Mouse (Mus musculus): ENCODE measurements at regions not wholly inside any gene's neighbourhood (a gene's known extent, or its start where the extent isn't known, plus 50 kb on each side); places are given as distances from the start of the nearest gene placed in this dataset.

GRCm38 (mm10) chr6:111621684-111622480 is 651.7 kb upstream of the Lmcd1 start:
- no peak for DNase-seq (ENCODE audit: low spot score in 2 of 2)

DNA sequence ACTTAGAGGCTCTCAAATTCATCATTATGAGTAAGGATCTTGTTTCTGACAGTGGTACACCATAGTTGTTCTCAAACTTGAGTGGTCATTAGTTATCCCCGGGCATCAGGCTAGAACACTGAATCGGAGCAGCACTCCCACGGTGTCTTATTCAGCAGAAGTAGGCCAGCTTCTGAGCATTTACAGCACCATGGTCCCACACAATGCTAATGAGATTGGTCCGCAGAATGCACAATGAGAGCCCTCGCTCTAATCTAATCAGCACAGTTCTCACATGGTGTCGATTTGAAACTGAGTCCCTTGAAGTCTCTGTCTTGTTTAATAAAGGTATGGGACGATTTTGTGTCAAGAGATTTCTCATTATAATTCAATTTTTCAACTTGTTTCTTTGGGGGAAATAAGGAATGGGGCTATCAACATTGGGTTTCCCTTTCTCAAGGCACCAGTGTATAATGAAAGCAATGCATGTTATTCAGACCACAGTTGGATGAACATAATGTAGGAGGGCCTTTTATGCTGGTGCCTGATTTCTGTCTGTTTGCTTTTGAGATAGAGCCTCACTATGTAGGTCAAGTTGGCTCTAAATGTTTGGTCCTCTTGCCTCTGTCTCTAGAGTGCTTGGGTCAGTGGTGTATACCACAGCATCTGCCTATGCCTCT is 650.9 kb upstream of the Lmcd1 start:
- DNase-seq (ENCODE audit: low spot score in 2 of 2) = no peak

DNA sequence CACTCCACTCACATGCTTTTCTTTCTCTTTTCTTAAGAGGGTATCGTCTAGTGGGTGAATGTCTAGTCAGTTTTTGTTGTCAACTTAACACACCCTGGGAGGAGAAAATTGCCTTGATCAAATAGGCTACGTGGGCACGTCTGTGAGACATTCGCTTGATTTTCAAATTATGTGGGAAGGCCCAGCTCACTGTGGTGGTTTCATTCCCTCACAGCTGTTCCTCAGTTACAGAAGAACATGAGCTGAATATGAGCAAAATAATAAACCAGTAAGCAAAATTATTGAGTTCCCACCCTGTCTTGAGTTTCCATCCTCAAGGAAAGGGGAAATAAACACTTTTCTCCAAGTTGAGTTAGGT is 650.4 kb upstream of the Lmcd1 start:
- DNase-seq (ENCODE audit: low spot score in 2 of 2) = no peak

- no peak for DNase-seq (ENCODE audit: low spot score in 2 of 2)
Measured at GRCm38 (mm10) chr6:111625501-111625900, 648.1 kb upstream of the Lmcd1 start.

DNA sequence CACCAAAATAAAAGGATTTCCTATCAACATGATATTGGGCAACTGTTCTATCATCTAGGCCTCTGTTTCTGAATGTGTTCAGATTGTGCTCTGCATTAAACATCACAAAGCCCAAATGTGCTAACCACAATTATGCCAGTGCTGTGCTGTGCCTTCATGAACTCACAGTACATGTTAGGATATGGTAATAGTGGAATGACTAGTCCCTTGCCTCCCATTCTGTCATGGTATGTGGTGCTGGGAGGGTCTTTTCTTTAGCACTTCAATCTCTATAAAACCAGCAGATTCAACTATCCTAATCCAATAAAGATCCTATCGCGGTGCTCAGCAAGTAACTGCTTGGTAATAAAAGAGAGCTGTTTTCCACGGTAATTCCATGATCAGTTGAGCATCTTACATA is 620.8 kb upstream of the Lmcd1 start:
- DNase-seq (ENCODE audit: low spot score in 2 of 2) = no peak

GRCm38 (mm10) chr6:111659957-111660356 is 613.6 kb upstream of the Lmcd1 start:
- DNase-seq (ENCODE audit: low spot score in 2 of 2) = no peak

- DNase-seq (ENCODE audit: low spot score in 2 of 2) = no peak
Measured at GRCm38 (mm10) chr6:111664603-111665002, 609.0 kb upstream of the Lmcd1 start.

DNA sequence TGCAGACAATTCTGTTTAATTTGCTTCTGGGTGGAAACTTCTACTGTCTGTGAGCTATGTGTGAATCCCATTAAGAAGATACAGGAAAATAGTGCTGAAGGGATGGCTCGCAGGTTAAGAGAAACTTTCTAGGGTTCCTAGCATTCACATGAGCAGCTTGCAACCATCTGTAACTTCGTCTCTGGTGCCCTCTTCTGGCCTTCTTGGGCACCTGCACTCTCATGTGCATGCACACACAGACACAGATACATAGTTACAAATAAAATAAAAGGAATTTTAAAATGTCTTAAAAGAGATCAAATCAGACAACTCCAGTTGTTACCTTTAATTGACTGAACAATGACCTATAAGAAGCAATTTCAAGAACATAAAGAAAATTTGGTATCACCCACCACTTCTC is 588.6 kb upstream of the Lmcd1 start:
- no peak for DNase-seq (ENCODE audit: low spot score in 2 of 2)

GRCm38 (mm10) chr6:111702864-111703263 is 570.7 kb upstream of the Lmcd1 start:
- no peak for DNase-seq (ENCODE audit: low spot score in 2 of 2)

- no peak for DNase-seq (ENCODE audit: low spot score in 2 of 2)
Measured at GRCm38 (mm10) chr6:111708277-111708676, 565.3 kb upstream of the Lmcd1 start.

- no peak for DNase-seq (ENCODE audit: low spot score in 2 of 2)
Measured at GRCm38 (mm10) chr6:111725969-111726368, 547.6 kb upstream of the Lmcd1 start.

DNA sequence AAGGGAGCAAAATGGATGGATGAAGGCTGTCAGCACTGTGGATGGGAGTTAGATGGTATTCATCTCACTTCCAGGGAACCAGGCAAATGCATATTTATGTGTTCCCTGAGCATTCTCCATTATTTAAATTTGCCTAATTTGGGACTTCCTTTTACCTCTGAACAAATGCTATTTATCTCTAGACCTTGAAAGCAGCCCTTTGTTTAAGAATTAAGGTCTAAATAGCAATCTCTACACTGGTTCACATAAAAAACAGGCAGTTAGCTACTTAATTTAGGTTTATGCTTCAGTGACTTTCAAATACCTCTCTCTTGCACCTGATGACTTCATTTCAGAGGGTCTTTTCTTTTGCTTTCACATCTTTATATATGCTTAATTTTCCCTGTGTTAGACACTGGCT is 543.2 kb upstream of the Lmcd1 start:
- no peak for DNase-seq (ENCODE audit: low spot score in 2 of 2)

GRCm38 (mm10) chr6:111733926-111734325 is 539.6 kb upstream of the Lmcd1 start:
- no peak for DNase-seq (ENCODE audit: low spot score in 2 of 2)

- DNase-seq (ENCODE audit: low spot score in 2 of 2) = no peak
Measured at GRCm38 (mm10) chr6:111738983-111739382, 534.6 kb upstream of the Lmcd1 start.

DNA sequence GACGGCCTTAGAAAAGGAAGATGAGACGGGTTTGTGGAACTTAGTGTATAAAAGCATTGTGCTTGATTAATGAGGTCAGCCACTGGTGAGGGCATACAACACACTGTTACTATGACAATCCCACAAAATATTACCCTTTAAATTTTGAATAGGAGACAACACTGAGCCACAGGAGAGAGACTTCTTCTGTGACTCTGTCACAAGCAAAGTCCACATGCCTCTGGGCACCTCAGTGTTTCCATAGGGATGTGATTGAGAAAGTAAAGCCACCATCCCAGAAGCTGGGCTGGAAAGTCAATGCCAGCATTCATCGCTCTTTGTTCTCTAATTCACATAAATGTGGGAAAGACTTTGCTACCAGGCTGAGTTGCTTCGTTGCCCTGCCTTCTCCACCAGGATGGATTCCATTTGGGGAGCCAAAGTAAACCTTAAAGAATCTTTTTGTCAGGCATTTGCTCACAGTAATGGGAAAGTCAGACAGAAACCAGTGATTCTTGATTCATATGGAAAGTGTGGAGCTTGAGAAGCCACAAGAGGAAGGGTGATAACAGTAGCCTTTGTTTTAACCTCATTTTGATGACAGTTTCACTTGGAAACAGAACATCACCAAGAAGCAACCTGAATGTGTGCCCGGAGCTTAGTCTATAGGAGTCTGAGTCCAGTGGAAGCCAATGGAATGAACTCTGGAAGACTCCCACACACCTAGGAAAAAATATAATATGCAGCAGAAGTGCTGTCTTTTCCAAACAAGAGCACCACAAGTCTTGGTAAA is 491.7 kb upstream of the Lmcd1 start:
- no peak for DNase-seq (ENCODE audit: low spot score in 2 of 2)

DNA sequence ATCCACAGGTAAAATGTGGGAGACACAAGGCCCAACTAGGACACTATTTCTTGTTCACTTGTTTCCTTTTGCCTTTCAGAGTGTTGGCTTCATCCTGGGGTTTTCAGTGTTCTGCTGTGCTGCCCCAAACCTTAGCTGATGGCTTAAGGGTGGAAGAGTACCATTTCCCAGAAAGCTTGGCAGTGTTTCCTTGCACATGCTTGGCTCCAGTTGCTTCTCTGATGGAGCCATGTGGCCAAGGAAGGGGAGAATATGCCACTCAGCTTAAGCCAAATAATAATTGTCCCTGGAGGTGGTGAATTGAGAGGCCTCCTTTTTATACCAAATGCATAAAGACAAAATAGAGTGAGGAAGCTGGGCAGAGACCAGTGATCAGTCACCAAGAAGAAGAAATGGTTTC is 464.9 kb upstream of the Lmcd1 start:
- no peak for DNase-seq (ENCODE audit: low spot score in 2 of 2)

- DNase-seq (ENCODE audit: low spot score in 2 of 2) = no peak
Measured at GRCm38 (mm10) chr6:111813982-111814603, 459.5 kb upstream of the Lmcd1 start.

- DNase-seq (ENCODE audit: low spot score in 2 of 2) = no peak
Measured at GRCm38 (mm10) chr6:111815150-111815549, 458.4 kb upstream of the Lmcd1 start.

GRCm38 (mm10) chr6:111820265-111820664 is 453.3 kb upstream of the Lmcd1 start:
- DNase-seq (ENCODE audit: low spot score in 2 of 2) = no peak

DNA sequence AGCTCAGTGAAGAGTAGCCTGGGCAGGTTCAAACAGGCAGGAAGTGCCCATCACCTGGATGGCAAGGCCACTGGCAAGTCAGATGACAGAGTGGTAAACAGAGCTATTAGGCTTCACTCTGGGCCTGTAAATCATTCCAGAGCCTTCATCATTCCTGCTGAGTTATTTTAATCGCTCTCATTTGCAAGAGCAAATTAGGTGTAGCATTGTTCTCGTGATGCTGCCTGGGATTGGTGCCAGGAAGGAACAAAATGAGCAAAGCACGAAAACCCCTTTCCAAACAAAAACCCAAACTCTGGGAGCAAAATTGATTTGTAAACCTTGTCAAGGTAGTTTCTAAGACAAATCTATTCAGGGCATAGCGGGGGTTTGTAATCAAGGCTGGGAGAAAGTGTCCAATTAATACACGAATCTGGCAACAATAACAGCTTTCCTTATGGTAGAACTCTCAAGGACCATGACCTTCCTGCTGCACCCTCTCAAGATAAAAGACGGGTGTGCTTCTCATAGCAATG is 429.2 kb upstream of the Lmcd1 start:
- DNase-seq (ENCODE audit: low spot score in 2 of 2) = no peak

- DNase-seq (ENCODE audit: low spot score in 2 of 2) = no peak
Measured at GRCm38 (mm10) chr6:111866101-111866598, 407.4 kb upstream of the Lmcd1 start.

DNA sequence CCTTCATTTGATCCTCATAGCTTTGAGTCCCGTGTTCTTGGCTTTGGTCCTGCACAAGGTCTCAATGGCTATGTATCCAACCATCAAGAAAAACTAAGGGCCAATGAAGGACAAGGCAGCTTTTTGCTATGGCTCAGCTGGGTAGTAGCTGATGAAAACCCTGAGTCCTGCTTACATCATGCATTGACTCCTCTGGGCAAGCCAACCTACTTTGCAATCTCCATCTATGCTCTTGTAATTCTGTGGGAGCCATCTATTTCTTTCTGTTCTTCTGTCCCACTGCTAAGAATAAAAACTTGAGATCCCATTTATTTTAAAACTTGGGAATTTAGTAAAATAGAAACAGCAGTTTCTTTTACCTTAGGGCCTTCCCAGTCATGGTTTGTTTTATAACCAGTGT is 391.0 kb upstream of the Lmcd1 start:
- DNase-seq (ENCODE audit: low spot score in 2 of 2) = no peak

Data from thymus, postnatal 10 days (tissue).